Mouse (Mus musculus): ENCODE measurements around the gene Hspa1a. TPM values are rescaled to one million over a fixed set of nuclear protein-coding genes. Genes with fewer than 3 reads are reported as not detected.
"Not testable (repeated sequence)": the region's sequence is repeated elsewhere in the genome, so short reads cannot be mapped to it uniquely, and the experiment has no call there.

Hspa1a gene
- polyA plus RNA-seq (2016; fragmentation: Nextera tagmentation; extraction: Ambion mirVana), result 1.8 and 2.4 TPM in 2 replicates

DNA sequence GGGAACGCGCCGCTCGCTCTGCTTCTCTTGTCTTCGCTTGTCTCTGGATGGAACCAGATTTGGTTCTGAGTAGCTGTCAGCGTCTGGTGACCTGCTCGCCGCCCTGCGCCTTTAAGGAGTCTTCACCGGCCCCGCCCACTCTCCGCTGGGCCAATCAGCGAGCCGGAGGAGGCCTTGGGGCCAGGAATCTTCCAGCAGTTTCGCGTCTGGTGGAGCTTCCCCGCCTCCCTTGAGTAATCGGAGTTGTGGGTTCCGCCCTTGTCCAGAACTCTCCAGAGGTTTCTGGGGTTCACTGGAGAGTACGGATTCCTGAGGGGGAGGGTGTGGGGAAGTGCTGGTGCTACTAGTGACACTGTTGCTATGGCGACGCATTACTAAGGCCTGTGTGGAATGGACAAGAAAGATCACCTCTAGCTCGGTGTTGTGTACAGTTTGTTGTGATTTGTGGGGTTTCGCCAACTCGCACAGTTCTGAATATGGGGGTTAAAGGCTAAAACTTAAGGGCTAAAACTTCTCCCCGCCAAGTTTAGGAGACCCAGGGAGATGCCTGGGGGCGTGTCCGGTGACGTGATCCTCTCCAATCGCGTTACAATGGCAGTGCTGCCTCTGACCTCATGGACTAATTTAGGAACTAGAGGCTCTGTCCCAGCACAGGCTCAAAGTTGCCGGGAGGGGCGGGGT lies at the start of gene Hspa1a, which contains the start of gene Hspa1l:
TSS of gene Hspa1a (minus strand) at position 88 of the 681 bp plus-strand sequence.
TSS of gene Hspa1l (plus strand) at position 635 of the 681 bp plus-strand sequence.
- H3K36me3 ChIP-seq, H3K9me3 ChIP-seq: not testable (repeated sequence)
- H3K4me1 ChIP-seq, result peaks cover 14% of the 10 kb centered on the region
- peaks cover 31% of the 10 kb centered on the region for H3K27me3 ChIP-seq (ENCODE audit: insufficient read depth, poor library complexity, severe bottlenecking)
- H3K4me3 ChIP-seq, result peak within 1 kb of the TSS; percentile 62
- 1% methylated on average over 30 of the region's 33 CpGs for WGBS
- peak; percentile 91 for DNase-seq (ENCODE audit: low spot score)
- peak within 1 kb of the TSS; percentile 87 for H3K27ac ChIP-seq

DNA sequence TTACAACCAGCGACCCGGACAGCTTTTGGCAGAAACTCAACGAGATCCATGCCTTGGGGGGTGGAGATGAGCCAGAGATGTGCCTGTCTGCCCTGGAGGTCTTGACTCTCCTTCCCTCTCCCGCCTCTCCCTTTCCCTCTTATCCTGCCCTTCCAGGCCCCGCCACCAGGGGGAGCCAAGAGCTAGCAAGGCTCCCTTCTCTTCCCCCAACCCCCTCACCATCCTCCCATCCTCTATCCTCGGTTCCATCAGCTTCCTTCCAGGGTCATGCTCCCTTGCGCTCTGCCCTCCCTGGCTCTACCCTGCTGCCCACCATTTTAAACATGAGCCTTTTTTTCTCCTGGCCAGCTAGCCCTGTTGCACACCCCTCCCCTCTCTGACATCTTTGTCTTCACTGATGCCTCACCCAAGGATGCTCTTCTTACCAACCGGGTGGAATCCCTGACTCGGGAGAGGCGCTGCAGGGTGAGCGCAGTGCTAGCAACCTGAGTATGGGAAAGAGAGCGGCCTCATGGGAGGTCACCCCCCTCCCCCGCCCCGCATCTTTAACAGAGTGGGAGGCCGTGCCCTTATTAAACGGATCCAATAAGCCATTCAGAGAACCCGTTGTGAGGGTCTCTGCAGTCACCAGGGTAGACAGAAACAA lies 49.3 kb upstream of the Hspa1a start:
- Histone ChIP-seq H3K9me3 (no peaks in the 10 kb centered on the region), H3K27ac (peak overlapping the region; percentile 81), H3K36me3 (peaks cover 11% of the 10 kb centered on the region), H3K27me3 (ENCODE audit: insufficient read depth, poor library complexity, severe bottlenecking) (0 out of 2 replicates have a peak, but pooled peaks cover 6% of the 10 kb centered on the region), H3K4me3 (peak overlapping the region; percentile 42), H3K4me1 (peaks cover 50% of the 10 kb centered on the region)
- 4% methylated on average over 17 of the region's 17 CpGs for WGBS
- peak; percentile 92 for DNase-seq (ENCODE audit: low spot score)

DNA sequence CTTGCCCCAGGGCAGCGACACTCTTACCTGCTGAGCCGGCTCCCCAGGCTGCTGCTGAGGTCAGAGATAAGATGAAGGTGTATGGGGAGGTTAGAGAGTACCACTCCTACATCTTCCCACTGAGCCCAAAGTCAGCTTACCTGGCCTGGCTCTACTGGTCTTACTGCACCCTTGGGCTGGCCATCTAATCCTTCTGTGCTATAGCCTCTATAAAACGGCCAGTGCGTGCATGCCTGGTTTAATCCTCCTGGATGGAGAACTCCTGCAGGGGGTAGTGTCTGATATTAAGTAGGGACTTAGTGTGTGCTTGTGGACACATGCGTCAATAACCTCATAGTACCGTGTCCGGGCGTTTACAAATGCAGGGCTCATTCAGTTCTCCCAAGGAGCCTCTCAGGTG lies 48.6 kb upstream of the Hspa1a start:
- no peak for DNase-seq (ENCODE audit: low spot score)
- Histone ChIP-seq H3K27me3 (ENCODE audit: insufficient read depth, poor library complexity, severe bottlenecking) (0 out of 2 replicates have a peak, but pooled peaks cover 6% of the 10 kb centered on the region), H3K4me3 (no peak overlapping the region), H3K27ac (no peak overlapping the region; the same call in 1 of the 2 replicates), H3K4me1 (peaks cover 49% of the 10 kb centered on the region), H3K36me3 (peaks cover 18% of the 10 kb centered on the region), H3K9me3 (no peaks in the 10 kb centered on the region)
- 85% methylated on average over 8 of the region's 8 CpGs for WGBS

DNA sequence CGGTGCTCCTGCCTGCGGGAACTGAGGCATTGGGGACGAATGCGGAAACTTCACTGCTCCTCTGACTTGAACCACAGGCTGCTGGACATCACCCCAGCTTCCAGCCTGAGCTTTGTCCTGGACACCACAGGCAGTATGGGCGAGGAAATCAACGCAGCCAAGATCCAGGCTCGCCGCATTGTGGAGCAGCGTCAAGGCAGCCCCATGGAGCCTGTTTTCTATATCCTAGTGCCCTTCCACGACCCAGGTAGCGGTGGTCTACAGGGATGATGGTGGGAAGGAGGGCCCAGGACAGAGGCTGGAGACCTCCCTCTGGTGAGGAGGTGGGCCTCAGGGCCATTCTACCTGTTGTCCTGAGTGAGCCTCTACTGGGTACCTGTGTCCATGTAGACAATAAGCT lies 47.9 kb upstream of the Hspa1a start:
- no peak for DNase-seq (ENCODE audit: low spot score)
- WGBS, result 77% methylated on average over 11 of the region's 11 CpGs
- H3K4me1 ChIP-seq, result peaks cover 50% of the 10 kb centered on the region

DNA sequence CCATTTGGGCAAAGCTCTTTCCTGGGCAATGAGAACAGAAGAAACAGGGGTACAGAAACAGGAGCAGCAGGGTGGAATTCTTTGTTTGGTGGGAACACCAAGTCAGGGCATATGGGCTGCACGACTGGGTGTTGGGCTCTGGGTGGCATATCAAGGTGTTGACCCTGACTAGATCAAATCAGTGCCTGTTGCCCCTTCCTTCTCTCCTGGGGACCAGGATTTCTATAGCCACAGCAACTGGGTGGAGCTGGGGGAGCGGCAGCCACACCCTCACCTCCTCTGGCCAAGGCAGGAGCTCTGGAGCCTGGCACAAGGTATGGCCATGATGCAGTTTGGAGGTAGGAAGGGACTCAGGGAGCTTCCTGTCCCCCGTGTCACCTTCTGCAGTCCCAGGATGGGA lies 46.2 kb upstream of the Hspa1a start:
- Histone ChIP-seq H3K4me1 (peaks cover 33% of the 10 kb centered on the region), H3K9me3 (no peaks in the 10 kb centered on the region), H3K27ac (no peak overlapping the region), H3K4me3 (no peak overlapping the region), H3K36me3 (peaks cover 42% of the 10 kb centered on the region), H3K27me3 (ENCODE audit: insufficient read depth, poor library complexity, severe bottlenecking) (0 out of 2 replicates have a peak, but pooled peaks cover 6% of the 10 kb centered on the region)
- WGBS, result 76% methylated on average over 3 of the region's 3 CpGs
- DNase-seq (ENCODE audit: low spot score), result no peak

More for the DNA sequence above, 47.9 kb upstream of the Hspa1a start:
- H3K4me3 ChIP-seq, result no peak overlapping the region
- H3K36me3 ChIP-seq, result peaks cover 25% of the 10 kb centered on the region
- H3K27ac ChIP-seq, result no peak overlapping the region
- 0 out of 2 replicates have a peak, but pooled peaks cover 6% of the 10 kb centered on the region for H3K27me3 ChIP-seq (ENCODE audit: insufficient read depth, poor library complexity, severe bottlenecking)
- H3K9me3 ChIP-seq, result no peaks in the 10 kb centered on the region

DNA sequence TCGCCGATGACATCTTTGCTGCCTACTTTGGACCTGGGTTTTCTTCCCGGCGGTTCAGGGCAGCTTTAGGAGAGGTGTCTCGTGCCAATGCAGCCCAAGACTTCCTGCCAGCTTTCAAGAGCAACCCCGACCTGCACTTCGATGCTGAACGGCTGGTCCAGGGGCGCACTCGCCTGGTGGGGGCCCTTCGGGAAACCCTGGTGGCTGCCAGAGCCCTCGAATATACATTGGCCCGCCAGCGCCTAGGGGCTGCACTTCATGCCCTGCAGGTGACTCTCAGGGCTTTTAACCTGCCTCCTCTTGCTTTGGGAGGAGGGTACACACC lies 45.7 kb upstream of the Hspa1a start:
- no peaks in the 10 kb centered on the region for H3K9me3 ChIP-seq
- no peak for DNase-seq (ENCODE audit: low spot score)
- peaks cover 31% of the 10 kb centered on the region for H3K4me1 ChIP-seq
- H3K27me3 ChIP-seq (ENCODE audit: insufficient read depth, poor library complexity, severe bottlenecking), result 0 out of 2 replicates have a peak, but pooled peaks cover 6% of the 10 kb centered on the region
- H3K4me3 ChIP-seq, result no peak overlapping the region
- WGBS, result 67% methylated on average over 14 of the region's 14 CpGs
- no peak overlapping the region for H3K27ac ChIP-seq
- H3K36me3 ChIP-seq, result peaks cover 47% of the 10 kb centered on the region

DNA sequence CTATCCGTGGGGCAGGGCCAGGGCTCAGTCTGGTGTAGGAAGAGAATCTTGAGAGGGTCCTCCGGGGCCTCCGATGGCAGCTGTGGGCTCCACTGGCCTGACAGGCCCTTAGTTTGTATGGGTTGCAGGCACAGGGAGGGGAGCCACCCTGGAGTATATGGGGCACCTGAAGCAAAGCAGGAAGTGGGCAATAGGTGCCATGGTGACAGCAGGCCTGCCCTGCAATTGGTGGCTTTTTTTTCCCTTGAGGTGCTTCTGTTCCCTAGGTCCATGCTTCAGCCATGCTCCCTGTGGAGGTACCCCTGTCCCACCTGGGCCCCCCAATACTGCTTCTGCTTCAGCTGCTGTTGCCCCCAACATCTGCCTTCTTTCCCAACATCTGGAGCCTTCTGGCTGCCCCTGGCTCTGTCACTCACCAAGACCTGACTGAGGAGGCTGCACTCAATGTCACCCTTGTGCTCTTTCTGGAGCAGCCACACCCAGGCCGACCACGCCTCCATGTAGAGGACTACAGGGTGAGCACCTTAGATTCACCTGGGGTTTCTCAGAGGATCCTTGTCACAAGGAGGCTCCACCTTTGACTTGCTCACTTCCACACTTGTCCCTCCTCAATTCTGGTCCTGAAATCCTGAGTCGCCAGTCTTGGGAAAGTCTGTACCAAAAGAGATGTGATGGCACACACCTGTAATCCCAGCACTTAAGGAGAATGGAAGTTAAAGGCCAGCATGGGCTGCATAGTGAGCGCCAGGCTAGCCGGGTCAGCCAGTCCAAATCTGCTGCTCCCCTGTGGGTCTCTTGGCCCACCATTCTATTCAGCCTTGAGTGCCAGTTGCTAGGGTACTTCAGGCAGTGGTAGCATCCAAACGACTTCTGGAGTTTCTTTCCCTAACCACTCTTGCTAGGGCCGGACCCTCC lies 45.1 kb upstream of the Hspa1a start:
- WGBS, result 80% methylated on average over 10 of the region's 10 CpGs
- DNase-seq (ENCODE audit: low spot score), result no peak

DNA sequence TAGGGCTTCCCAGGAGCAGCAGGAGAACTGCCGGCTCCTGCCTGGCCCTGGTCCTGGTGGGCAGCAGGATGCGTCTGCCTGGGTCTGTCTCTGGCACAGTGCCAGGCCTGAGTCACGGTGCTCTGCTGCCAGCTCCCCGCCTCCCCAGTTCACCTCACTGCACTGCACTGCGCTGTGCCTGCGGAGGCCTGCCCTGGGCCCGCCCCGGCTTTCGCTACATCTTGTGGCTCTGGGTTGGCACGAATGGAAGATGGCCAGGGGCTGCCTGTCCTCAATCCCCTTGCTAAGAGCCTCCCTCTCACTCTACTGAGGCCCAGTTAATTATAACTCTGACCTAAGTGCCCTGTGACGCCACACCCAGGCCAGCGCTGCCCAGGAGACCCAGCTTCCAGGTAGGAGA lies 44.4 kb upstream of the Hspa1a start, which contains the start of gene Vwa7:
TSS of gene Vwa7 (plus strand) at position 204 of the 400 bp plus-strand sequence.
- Histone ChIP-seq H3K27ac (peak within 1 kb of the TSS; percentile 7; the same call in 1 of the 2 replicates), H3K4me3 (0 out of 2 replicates have a peak within 1 kb of the TSS, but pooled peaks have one; percentile 6), H3K4me1 (peaks cover 20% of the 10 kb centered on the region), H3K27me3 (ENCODE audit: insufficient read depth, poor library complexity, severe bottlenecking) (0 out of 2 replicates have a peak, but pooled peaks cover 6% of the 10 kb centered on the region), H3K9me3 (no peaks in the 10 kb centered on the region), H3K36me3 (peaks cover 60% of the 10 kb centered on the region)
- WGBS, result 73% methylated on average over 12 of the region's 12 CpGs
- DNase-seq (ENCODE audit: low spot score), result no peak

More for the DNA sequence above, 45.1 kb upstream of the Hspa1a start:
- H3K27ac ChIP-seq, result 0 out of 2 replicates have a peak overlapping the region, but pooled peaks have one; percentile 7
- peaks cover 26% of the 10 kb centered on the region for H3K4me1 ChIP-seq
- peaks cover 53% of the 10 kb centered on the region for H3K36me3 ChIP-seq
- H3K27me3 ChIP-seq (ENCODE audit: insufficient read depth, poor library complexity, severe bottlenecking), result 0 out of 2 replicates have a peak, but pooled peaks cover 6% of the 10 kb centered on the region
- H3K9me3 ChIP-seq, result no peaks in the 10 kb centered on the region
- H3K4me3 ChIP-seq, result no peak overlapping the region

GRCm38 (mm10) chr17:35015296-35015695 lies 43.3 kb upstream of the Hspa1a start:
- Histone ChIP-seq H3K4me3 (0 out of 2 replicates have a peak overlapping the region, but pooled peaks have one; percentile 6), H3K27me3 (ENCODE audit: insufficient read depth, poor library complexity, severe bottlenecking) (0 out of 2 replicates have a peak, but pooled peaks cover 2% of the 10 kb centered on the region), H3K4me1 (peaks cover 15% of the 10 kb centered on the region), H3K9me3 (no peaks in the 10 kb centered on the region), H3K27ac (no peak overlapping the region; the same call in 1 of the 2 replicates), H3K36me3 (peaks cover 71% of the 10 kb centered on the region)
- 92% methylated on average over 16 of the region's 16 CpGs for WGBS
- DNase-seq (ENCODE audit: low spot score), result no peak

DNA sequence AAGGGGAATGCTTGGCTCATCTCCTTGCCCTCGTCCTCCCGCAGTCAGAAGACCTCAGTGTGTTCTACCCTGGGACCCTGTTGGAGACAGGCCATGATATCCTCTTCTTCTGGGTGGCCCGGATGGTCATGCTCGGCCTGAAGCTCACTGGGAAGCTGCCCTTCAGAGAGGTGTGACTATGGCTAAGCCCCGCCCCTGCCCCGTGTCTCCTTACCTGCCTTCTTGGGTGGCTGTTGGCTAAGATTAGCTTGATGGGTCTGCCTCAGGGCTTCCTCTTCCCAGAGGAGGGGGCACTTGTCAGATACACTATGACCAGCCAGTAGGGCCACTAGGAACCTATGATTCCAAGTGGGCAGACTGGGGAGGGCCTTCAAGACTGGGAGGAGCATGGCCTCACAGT lies 41.3 kb upstream of the Hspa1a start:
- peaks cover 91% of the 10 kb centered on the region for H3K36me3 ChIP-seq
- 82% methylated on average over 6 of the region's 6 CpGs for whole genome bisulfite sequencing
- no peaks in the 10 kb centered on the region for H3K9me3 ChIP-seq
- H3K4me3 ChIP-seq, result no peak overlapping the region
- no peaks in the 10 kb centered on the region for H3K27me3 ChIP-seq (ENCODE audit: insufficient read depth, poor library complexity, severe bottlenecking)
- no peak overlapping the region for H3K27ac ChIP-seq
- DNase-seq (ENCODE audit: low spot score), result no peak
- peaks cover 15% of the 10 kb centered on the region for H3K4me1 ChIP-seq

DNA sequence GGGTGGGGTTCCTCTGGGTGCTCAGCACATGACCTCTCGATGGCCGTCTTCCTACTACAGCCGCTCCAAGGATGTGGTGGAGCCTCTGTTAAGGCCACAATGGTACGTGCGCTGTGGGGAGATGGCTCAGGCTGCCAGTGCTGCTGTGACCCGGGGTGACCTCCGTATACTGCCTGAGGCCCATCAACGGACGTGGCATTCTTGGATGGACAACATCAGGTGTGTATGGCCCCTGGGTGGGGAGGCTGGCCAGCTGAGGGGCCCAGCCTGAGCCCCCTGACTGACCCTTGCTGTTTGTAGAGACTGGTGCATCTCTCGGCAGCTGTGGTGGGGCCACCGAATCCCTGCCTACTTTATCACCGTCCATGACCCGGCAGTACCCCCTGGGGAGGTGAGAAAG lies 40.5 kb upstream of the Hspa1a start:
- Histone ChIP-seq H3K4me1 (peaks cover 15% of the 10 kb centered on the region), H3K36me3 (peaks cover 99% of the 10 kb centered on the region), H3K27me3 (ENCODE audit: insufficient read depth, poor library complexity, severe bottlenecking) (no peaks in the 10 kb centered on the region), H3K4me3 (0 out of 2 replicates have a peak overlapping the region, but pooled peaks have one; percentile 2), H3K27ac (no peak overlapping the region), H3K9me3 (no peaks in the 10 kb centered on the region)
- no peak for DNase-seq (ENCODE audit: low spot score)
- WGBS, result 79% methylated on average over 13 of the region's 13 CpGs

- H3K36me3 ChIP-seq, result peaks cover 99% of the 10 kb centered on the region
- no peak overlapping the region for H3K27ac ChIP-seq
- H3K27me3 ChIP-seq (ENCODE audit: insufficient read depth, poor library complexity, severe bottlenecking), result no peaks in the 10 kb centered on the region
- H3K9me3 ChIP-seq, result no peaks in the 10 kb centered on the region
- 89% methylated on average over 8 of the region's 8 CpGs for WGBS
- no peak for DNase-seq (ENCODE audit: low spot score)
- no peak overlapping the region for H3K4me3 ChIP-seq
- H3K4me1 ChIP-seq, result peaks cover 9% of the 10 kb centered on the region
These were observed 39.5 kb upstream of the Hspa1a start for GRCm38 (mm10) chr17:35011440-35011839.
